Mouse (Mus musculus): ENCODE measurements around the gene 4930415O20Rik.
A peak's percentile ranks its signal among the peaks of the same experiment; 100 is the strongest.

The 4930415O20Rik gene

DNA sequence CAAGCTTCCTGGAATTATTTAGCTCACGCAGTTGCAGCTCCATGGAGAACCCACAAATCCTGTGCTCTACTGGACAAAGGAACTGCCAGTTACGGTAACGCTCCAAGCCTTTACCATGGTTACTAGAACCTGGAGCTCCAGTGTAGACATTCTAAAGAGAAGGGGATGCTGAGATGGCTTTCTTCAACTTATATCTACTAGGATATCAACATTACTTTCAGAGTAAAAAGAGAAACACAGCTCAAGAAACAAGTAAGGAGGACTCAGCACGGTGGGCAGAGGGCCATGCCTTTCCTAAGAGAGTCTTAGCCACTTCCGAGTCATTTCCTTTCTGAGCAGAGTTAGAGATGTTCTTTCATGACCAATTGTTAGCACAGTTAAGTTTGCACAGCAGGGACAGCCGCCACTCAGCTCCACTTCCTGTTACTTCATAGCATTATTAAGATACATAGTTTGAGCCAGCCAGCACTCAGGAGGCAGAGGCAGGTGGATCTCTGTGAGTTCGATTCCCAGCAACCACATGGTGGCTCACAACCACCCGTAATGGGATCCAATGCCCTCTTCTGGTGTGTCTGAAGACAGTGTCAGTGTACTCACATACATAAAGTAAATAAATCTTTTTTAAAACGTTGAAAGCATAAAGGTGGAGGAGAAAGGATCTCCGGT, at the start of gene 4930415O20Rik, which contains the start of gene Ccnt1:
TSS of gene 4930415O20Rik (plus strand) at position 132 of the 666 bp plus-strand sequence.
TSS of gene Ccnt1 (minus strand) at position 51 of the 666 bp plus-strand sequence.
- no peak for DNase-seq (ENCODE audit: low spot score in 2 of 2)

DNA sequence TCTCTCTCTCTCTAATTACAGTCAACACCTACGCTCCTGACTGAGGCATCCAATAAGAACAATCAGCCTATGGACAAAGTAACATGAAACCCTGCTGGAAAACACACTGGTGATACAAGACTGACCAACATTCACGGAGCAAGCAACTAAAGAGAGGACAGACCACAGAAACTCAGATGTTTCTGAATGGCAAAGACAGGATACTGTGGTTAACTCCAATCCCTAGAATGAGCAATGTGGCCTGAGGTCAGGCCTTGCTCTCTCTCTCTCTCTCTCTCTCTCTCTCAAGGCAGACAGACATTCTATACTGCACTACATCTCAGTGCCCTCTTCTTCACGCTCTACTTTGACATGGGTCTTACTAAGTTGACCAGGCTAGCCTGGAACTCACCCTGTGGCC, 49.6 kb upstream of the 4930415O20Rik start:
- DNase-seq (ENCODE audit: low spot score in 2 of 2), result no peak

DNA sequence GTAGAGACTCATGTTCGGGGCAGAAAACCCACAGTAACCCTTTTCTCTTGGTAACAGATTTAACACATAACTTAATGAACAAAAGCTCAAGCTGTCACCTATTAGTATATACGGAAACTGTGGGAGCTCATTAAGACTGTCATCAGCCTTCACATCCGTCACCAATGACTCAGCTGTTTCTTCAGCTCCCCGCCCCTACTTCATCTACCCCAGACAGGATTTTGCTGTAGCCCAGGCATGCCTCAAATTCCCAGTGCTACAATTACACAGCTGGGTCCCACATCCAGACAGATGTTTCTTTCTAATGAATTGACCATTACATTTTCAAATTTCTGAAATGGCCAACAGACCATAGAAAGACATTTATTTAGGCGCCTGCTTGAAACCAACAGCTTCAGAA, 44.7 kb upstream of the 4930415O20Rik start:
- no peak for DNase-seq (ENCODE audit: low spot score in 2 of 2)

DNA sequence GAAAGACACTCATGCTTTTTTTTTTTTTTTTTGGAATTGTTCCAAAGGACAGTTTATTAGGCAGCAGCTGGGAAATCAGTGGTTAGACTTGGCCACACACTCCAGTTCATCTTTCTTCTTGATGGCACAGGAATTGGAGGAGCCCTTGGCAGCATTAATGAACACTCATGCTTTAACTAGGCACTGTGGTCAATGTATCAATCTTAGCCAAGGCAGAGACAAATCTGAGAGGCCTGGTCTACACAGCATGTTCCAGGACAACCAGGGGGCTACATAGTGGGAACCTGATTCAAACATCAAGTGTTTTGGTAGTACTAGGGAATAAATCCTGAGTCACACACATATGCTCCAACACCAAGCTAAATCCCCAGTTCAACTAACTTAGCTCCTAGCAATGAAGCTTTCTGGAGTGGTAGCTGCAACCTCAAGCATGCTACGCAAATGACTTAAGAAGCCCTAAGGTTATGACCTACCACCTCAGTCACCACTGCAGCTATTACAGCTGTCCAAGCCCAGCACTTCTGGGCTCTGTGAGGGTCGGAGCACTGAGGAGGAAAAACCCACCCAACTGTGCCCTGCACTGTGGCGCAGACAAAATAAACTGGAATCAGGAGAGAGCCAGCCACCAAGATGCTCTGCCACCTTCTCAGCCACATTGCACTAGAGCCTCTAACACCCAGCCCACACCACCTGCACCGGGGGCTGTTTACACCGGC, 43.6 kb upstream of the 4930415O20Rik start:
- no peak for DNase-seq (ENCODE audit: low spot score in 2 of 2)

DNA sequence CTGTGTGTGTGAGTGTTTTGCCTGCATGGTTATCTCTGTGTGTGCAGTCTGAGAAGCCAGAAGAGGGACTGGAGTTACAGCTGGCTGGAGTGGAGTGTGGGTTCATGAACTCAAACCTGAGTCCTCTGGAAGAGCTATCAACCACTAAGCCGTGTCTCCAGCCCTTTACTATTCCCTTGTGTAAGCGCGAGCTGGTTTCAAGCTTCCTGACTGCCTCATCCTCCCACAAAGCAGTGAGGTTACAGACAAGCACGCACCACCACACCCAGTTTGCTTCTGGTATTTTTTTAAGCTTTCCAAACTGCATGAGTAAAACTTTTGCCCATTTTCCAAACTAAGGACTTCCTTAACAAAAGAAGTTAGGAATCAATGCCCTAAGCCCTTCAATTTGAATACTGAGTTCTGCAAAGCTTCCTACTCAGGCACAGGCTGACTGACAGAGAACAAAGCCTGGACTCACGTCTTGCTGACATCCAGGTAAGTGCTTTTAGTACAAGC, 42.7 kb upstream of the 4930415O20Rik start:
- DNase-seq (ENCODE audit: low spot score in 2 of 2), result no peak

DNA sequence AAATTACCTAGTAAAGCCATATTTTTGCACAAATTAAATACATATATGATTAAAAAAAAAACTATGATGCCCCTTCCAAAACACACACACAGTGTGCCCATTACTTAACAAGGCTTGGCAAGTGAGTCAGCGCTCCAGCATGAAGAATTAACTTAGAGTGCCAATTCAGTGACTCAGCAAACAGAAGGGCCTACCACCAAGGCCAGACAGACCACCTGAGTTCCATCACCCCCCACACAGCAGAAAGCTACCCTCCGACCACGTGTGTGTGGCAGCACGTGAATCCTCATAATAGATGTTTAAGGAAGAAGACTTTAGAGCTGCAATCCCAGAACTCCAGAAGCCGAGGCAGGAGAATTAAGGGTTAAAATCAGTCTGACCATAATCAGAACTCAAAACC, 38.5 kb upstream of the 4930415O20Rik start:
- DNase-seq (ENCODE audit: low spot score in 2 of 2), result no peak

DNA sequence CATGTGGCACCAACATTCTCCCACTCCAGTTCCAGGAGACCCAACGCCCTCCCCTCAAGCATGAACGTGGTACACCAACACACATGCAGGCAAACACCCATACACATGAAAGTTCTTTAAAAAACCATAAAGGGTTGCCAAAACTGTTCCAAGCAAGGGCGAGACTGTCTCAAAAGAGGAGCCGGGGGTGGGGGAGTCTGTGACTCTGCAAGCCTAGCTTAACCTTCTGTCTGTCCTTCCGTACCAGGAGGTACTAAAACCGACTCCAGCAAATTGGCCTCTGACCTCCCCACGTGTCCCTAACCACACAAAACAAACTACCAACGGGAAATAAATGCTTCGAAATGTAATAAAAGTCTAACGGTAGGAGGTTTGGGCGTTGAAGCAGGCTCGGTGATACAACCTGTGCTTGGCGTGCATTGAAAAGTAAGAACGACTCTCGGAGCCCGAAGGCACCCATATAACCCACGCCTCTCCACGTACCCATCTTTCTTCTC, 37.7 kb upstream of the 4930415O20Rik start:
- DNase-seq (ENCODE audit: low spot score in 2 of 2), result no peak

DNA sequence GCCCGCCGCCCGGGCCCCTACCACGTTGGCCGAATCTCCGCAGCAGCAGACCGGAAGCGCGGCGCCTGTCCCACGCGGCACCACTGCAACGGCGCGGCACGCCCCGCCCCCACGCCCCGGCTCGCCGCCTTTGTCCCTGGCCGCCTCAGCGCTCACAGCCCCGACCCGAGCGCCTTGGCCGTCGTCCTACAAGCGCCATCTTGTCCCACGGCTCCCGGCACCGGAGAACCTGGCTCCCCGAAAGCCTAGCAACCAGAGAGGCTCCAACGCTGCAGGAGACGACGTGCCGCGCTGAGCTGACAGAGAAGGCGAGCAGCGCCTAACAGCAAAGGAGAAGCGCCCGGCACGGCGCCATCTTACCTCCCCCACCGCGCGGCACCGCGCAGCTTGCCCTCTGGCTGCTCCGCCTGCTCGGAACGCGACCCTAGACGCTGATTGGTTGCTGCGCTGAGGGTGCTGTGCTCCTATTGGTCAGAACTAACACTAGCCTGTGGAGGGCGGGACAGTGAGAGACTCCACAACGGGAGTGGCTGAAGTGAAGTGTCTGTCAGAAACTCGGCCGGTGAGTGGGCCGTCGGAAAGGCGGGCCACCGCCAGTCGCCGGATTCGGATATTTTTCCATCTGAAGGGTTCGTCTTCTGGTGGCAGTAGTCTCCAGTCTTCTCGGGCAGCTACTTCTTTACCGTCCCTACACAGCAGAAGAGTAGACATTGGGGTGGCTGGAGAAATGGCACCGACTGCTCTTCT, 36.8 kb upstream of the 4930415O20Rik start, which contains the start of gene Kansl2:
TSS of gene Kansl2 (minus strand) at position 384 of the 747 bp plus-strand sequence.
- peak; percentile 96 to 97 for DNase-seq (ENCODE audit: low spot score in 2 of 2)

DNA sequence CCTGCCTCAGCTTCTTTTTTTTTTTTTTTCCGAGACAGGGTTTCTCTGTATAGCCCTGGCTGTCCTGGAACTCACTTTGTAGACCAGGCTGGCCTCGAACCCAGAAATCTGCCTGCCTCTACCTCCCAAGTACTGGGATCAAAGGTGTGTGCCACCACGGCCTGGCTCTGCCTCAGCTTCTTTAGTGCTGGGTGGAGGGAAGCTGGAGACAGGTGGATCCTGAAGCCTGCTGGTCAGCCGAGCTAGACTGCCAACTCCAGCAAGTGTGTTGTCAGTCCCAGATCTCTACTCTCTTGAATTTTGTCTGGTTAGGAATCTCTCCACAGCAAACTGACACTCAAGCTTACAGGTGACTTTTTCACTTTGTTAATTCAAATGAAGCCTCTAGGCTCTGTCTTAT, 34.9 kb upstream of the 4930415O20Rik start:
- DNase-seq (ENCODE audit: low spot score in 2 of 2), result no peak

DNA sequence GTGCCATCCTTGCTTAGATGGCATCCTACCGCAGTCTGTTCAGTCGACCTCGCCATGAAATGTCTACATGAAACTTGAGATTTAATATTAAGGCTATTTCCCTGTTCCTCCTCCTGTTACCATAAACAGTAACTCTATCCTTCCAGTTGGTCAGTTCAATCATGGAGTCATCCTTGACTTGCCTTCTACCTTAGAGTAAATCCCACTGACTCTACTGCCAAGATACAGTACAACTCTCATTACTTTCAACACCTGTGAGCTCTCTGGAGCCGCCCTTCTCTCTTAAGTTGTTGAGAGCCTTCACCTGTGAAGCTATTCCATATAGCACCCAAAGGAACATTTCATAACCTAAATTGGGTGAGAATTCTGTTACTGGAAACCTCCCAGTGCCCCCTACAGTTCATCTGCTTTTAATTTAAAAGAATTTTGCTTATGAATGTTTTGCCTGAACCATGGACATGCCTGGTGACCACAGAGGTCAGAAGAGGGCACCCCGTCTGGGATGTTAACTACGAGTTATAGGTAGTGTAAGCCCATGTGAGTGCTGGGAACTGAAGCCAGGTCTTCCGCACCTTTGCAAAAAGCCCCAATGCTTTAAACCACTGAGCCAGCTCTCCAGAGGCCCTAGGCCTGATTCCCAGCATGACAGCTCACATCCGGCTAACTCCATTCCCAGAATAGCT, 33.8 kb upstream of the 4930415O20Rik start:
- no peak for DNase-seq (ENCODE audit: low spot score in 2 of 2)

DNA sequence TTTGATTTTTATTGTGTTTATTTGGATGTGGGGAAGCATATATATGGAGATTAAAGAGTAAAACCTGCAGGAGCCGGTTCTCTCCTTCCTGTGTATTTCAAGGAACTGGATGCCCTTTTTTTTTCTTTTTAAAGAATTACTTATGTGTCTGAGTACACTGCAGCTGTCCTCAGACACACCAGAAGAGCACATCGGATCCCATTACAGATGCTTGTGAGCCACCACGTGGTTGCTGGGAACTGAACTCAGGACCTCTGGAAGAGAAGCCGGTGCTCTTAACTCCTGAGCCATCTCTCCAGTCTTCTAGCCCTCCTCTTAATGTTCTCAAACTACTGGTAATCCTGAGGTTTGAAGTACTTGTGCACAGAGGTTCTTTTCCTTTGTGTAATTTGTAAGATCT, 32.9 kb upstream of the 4930415O20Rik start:
- DNase-seq (ENCODE audit: low spot score in 2 of 2), result no peak

DNA sequence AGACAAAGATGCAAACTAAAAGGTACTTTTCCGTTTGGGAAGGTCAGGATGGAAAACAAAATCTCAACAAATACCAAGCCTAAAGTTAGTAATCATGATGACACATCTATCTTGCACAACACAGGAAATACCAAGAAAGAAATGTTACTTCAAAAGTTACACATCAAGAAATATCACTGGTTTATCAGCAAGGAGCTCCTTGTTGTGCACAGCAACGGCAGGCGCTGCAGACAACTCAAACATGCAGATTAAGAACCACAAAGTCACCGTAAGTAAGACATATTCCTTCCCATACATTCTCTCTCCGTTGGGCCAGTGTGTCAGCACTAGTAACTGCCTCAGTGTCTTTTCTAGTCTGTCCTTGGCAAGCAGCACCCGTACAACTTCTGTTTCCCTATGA, 29.7 kb upstream of the 4930415O20Rik start:
- DNase-seq (ENCODE audit: low spot score in 2 of 2), result no peak

DNA sequence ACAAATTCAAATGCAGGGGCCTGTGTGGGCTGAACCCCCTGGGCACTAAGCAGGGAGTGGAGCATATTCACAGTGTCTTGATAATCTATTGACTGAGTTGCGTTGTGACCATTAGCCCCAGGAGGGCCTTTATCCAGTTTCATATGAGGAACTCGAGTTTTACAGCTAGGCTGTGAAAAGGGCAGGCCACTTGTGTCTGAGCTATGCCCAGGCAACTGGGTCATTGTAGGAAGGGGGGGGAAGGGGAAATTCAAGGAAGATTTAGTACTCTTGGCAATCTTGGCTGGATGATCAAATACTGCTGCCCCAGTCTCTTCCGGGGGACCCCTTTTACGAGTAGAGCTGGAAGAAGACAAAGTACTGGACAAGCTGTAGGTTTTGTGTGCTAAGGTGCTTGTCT, 27.5 kb upstream of the 4930415O20Rik start:
- DNase-seq (ENCODE audit: low spot score in 2 of 2), result no peak

DNA sequence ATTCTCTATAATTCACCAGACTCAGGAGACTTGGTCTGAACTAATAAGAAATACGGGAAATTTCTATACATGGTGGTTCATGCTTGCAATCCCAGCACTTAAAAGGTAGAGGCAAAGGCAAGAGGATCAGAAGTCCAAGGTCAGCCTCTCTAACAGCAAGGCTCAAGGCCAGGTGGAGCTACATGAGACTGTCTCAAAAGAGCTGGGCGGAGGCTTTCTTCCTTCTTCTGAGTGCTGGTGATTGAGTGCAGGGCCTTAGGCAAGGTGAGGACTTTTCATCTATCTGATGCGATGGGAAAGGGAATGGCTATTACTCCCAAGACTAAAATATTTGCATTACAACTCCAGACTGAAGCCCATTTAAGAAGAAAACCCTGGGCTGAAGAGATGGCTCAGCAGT, 25.7 kb upstream of the 4930415O20Rik start:
- DNase-seq (ENCODE audit: low spot score in 2 of 2), result no peak

DNA sequence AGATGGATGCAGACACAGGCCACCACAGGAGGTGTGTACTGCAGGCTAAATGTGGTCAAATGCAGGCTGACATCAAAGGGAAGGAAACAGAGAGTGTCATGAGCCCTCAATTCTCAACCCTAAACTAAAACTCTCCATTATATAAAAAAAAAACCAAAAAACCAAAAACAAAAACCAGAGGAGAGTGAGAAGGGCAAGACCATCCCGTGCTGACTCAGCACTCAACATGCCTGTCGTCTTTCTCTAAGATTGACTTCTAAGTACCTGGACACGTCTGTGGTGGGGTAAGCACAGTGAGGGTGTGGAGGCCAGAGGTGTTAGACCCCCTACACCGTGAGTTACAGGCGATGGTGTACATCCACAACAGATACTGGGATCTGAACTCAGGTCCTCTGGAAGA, 24.0 kb upstream of the 4930415O20Rik start:
- no peak for DNase-seq (ENCODE audit: low spot score in 2 of 2)

DNA sequence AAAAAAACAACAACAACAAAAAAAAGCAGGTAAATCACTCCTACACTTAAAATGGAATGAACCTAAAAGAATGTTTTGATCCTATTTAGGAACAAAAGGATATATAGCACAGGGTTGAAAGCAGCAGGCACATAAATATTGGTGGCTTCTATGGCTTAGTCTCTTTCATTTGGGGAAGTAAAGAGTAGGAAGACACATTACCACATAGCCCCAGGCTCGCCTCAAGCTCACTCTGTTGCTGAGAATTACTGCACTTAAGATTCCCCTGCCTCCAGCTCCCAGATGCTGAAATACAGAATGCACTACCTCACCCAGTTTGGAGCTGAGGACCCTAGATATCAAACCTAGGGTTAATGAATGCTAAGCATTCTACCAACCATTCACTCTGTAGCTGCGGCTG, 18.0 kb upstream of the 4930415O20Rik start:
- no peak for DNase-seq (ENCODE audit: low spot score in 2 of 2)

DNA sequence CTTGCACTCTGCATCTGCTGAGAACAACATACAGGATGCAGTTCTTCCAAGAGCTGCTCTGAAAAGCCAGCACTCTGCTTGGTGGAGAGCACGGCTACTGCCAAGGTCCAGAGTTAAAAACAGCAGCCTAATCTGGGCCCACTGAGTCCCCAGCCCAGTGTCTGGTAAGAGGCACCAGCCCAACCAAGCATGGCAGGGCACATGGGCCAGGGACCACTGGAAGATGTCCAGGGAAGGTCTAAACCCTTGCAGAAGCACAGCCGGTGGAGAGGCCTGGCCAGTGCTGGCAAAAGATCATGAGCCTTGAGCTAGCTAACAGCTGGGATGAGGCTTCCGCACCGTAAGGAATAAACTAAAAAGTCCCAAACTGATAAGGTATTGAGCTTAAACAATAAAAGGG, 14.9 kb upstream of the 4930415O20Rik start:
- no peak for DNase-seq (ENCODE audit: low spot score in 2 of 2)

DNA sequence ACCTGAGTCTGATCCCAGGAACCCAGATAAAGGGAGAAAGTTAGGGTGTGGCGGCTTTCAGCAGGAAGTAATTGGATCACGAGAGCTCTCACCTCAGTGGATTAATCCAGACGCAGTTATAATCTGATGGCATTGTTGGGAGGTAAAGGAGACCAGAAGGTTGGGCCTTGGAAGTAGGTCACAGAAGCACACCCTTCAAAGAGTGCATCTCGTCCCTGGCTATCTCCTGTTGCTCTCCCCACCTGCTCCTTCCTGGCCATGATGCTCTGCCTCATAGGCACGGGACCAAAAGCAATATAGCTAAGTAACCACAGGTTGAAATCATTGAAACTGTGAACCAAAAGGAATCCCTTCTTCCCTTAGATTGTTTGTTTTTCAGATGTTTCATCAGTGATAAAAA, 13.6 kb upstream of the 4930415O20Rik start:
- no peak for DNase-seq (ENCODE audit: low spot score in 2 of 2)

DNA sequence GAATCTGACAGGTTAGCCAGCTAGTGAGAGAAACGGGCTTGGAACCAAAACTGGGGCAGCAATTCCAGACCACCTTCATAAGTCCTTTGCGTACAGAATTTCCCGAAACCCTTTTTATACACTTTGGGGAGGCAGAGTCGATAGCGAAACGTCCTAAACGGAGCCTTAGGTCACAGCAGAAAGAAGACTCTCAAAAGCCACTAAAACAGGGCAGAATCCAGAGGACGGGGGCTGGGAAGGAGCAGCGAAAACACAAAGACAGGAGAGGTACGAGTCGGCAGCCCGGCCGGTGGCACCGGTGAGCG, 3.9 kb upstream of the 4930415O20Rik start:
- DNase-seq (ENCODE audit: low spot score in 2 of 2), result no peak

DNA sequence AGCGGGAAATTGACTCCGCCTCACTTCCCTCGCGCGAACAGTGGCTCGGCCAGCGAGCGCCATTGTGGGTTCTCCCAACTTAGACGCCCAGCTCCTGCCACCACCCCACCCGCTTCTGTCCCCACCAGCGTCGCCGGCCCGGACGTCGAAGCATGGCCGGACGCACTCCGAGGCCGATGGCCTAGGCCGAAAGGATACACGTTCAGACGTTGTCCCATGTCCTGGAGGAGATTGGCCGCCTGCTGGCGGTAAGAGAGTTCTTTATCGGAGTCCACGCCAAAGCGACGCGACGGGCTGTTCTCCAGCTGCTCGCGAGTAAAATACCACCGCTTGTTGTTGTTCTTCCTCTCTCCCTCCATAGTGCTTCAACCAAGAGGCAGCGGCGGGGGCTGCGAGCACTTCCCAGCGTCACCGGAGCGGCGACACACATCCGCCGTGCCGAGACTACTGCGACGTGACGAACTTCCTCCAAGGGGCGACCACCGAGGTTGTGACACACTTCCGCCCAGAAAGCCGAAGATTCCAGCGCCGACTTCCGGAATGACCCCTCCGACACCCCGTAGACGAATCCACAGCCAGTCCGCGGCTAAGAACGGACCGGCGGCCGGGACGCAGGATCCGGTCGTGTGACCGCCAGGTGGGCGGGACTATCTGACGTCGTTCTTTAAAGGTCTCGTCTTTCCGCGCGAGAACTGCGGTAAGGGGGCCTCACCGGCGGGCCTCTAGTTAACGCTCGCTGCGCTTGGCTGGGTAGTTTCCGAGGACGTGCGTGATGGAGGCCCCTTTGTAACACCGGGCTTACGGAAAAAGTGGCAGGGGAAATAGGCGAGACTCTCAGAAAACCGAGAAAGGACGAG, 3.3 kb upstream of the 4930415O20Rik start:
- peak; percentile 99 to 100 for DNase-seq (ENCODE audit: low spot score in 2 of 2)

Measured in urinary bladder, postnatal 4 days (tissue).